Mouse (Mus musculus) megakaryocyte, embryonic 14.5 days (primary cell): Measurements from ENCODE around the gene Dusp3.

Experiments
- FLI1 ChIP-seq: IDR thresholded peaks from 2 replicates; pipeline ENCODE4 v1.6.1; 2012; ENCODE audit warnings: low read length, inconsistent platforms, mixed read lengths
- GATA1 ChIP-seq: IDR thresholded peaks from 3 replicates; pipeline ENCODE4 v1.6.1; 2012; ENCODE audit warnings: mixed read lengths, low read length, inconsistent platforms, borderline replicate concordance

DNA sequence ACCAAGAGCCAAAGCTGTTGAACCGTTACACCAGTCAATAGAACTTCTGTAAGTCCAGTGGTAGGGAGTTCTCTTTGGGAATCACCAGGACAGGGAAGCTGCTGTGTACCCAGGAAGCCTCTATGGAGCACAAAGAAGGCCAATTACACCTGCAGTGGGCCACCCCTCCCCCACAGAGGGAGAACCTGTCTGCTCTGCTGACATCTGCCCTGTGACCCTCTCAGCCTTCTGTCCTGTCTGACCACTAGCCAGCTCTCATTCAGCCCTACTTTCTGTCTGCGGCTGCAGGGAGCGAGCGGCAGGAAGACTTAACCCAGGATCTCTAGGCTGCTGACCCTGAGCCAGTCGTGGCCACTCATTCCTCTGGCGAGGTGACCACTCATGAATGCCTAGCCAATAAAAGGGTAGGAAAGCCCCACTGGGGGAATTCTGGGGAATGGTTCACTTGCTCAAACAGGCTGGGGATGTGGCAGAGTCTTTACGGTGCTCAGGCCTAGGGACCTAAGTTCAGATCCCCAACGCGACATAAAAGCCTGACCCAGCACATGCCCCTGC lies 6.1 kb downstream of the Dusp3 start:
- TF ChIP-seq GATA1 (no peak), FLI1 (no peak)
